Mouse (Mus musculus) neutrophil, adult 5-6 weeks (primary cell): ENCODE measurements around the gene Ssh3. TPM values are rescaled to one million over a fixed set of nuclear protein-coding genes. Genes with fewer than 3 reads are reported as not detected.

Source experiments
- ATAC-seq: fragments of 151-379, 151-347 bp; 2 replicates; pipeline ENCODE4 v1.8.0; 2017; ENCODE audit warnings: mild to moderate bottlenecking, moderate TSS enrichment; ENCODE audit not compliant: insufficient number of reproducible peaks, poor library complexity, low FRiP score, severe bottlenecking; ENCODE audit errors: extremely low read depth
- total RNA-seq: library from RNA; stranded (forward); fragments of 200-1000 nt; gene quantifications from 2 replicates; pipeline ENCODE4 v1.2.3, GENCODE M21; 2017

Gene Ssh3
- total RNA-seq, 1 experiment from 2014 or later: 48.0 TPM

GRCm38 (mm10) chr19:4222165-4222564, 46.8 kb downstream of the Ssh3 start:
- ATAC-seq: peak; percentile 7; the same call in 1 of the 2 replicates

- ATAC-seq: no peak
Observed at GRCm38 (mm10) chr19:4220957-4221743, 47.8 kb downstream of the Ssh3 start.

GRCm38 (mm10) chr19:4220416-4220815, 48.6 kb downstream of the Ssh3 start:
- no peak for ATAC-seq

GRCm38 (mm10) chr19:4219943-4220342, 49.0 kb downstream of the Ssh3 start:
- ATAC-seq: no peak

- ATAC-seq: peak; percentile 31; the same call in 1 of the 2 replicates
Observed at GRCm38 (mm10) chr19:4218784-4219183, 50.2 kb downstream of the Ssh3 start.

- no peak for ATAC-seq
Observed at GRCm38 (mm10) chr19:4218293-4218692, 50.7 kb downstream of the Ssh3 start.

GRCm38 (mm10) chr19:4217855-4218254, 51.1 kb downstream of the Ssh3 start:
- ATAC-seq: no peak

- ATAC-seq: no peak
Observed at GRCm38 (mm10) chr19:4217140-4217539, 51.8 kb downstream of the Ssh3 start.

GRCm38 (mm10) chr19:4216041-4216685, 52.8 kb downstream of the Ssh3 start:
- no peak for ATAC-seq

- ATAC-seq: no peak
Observed at GRCm38 (mm10) chr19:4215451-4215840, 53.5 kb downstream of the Ssh3 start.

- ATAC-seq: no peak
Observed at GRCm38 (mm10) chr19:4214771-4215450, 54.1 kb downstream of the Ssh3 start.

GRCm38 (mm10) chr19:4214071-4214770, 54.8 kb downstream of the Ssh3 start, which contains the start of the genes Clcf1 and AC109138.7:
Clcf1 (plus strand) TSS chr19:4214238.
AC109138.7 (plus strand) TSS chr19:4214357.
- ATAC-seq: peak; percentile 61

GRCm38 (mm10) chr19:4213524-4213974, 55.4 kb downstream of the Ssh3 start:
- ATAC-seq: no peak

- no peak for ATAC-seq
Observed at GRCm38 (mm10) chr19:4211891-4212588, 56.9 kb downstream of the Ssh3 start.

Other genes with a start within 250 kb of the Ssh3 start
- 53.2 and 68.1 TPM in 2 replicates for gene Gstp1, start 231.2 kb downstream of the Ssh3 start, total RNA-seq
- gene Gstp2, start 223.2 kb downstream of the Ssh3 start, total RNA-seq: 1.4 TPM in 1 of 2 replicates, not detected in the other
- gene Gstp3, start 209.6 kb downstream of the Ssh3 start, total RNA-seq: 22.6 and 23.6 TPM in 2 replicates
- gene Cabp2, start 187.6 kb downstream of the Ssh3 start, total RNA-seq: not detected in 2 replicates
- gene Cdk2ap2, start 172.0 kb downstream of the Ssh3 start, total RNA-seq: 202 and 205 TPM in 2 replicates
- gene Pitpnm1, start 169.2 kb downstream of the Ssh3 start, total RNA-seq: 115 and 132 TPM in 2 replicates
- 53.9 and 61.6 TPM in 2 replicates for gene Aip, start 143.3 kb downstream of the Ssh3 start, total RNA-seq
- gene Gpr152, start 129.4 kb downstream of the Ssh3 start, total RNA-seq: 0.12 and 0.23 TPM in 2 replicates
- 0.25 and 0.93 TPM in 2 replicates for gene Cabp4, start 125.1 kb downstream of the Ssh3 start, total RNA-seq
- 134 and 152 TPM in 2 replicates for gene Coro1b, start 120.6 kb downstream of the Ssh3 start, total RNA-seq
- 227 and 252 TPM in 2 replicates for gene Ptprcap, start 115.6 kb downstream of the Ssh3 start, total RNA-seq
- gene Rps6kb2, start 105.8 kb downstream of the Ssh3 start, total RNA-seq: 34.0 and 45.2 TPM in 2 replicates
- gene Carns1, start 93.7 kb downstream of the Ssh3 start, total RNA-seq: 95.9 and 99.3 TPM in 2 replicates
- 231 and 269 TPM in 2 replicates for gene Tbc1d10c, start 77.9 kb downstream of the Ssh3 start, total RNA-seq
- 535 and 541 TPM in 2 replicates for gene Ppp1ca, start 77.1 kb downstream of the Ssh3 start, total RNA-seq
- 35.1 and 44.3 TPM in 2 replicates for gene Rad9a, start 67.5 kb downstream of the Ssh3 start, total RNA-seq
- gene Clcf1, start 54.9 kb downstream of the Ssh3 start, total RNA-seq: 52.0 and 61.9 TPM in 2 replicates
- not detected in 2 replicates for gene AC109138.7, start 54.8 kb downstream of the Ssh3 start, total RNA-seq
- gene Pold4, start 37.3 kb downstream of the Ssh3 start, total RNA-seq: 228 and 251 TPM in 2 replicates
- gene Ankrd13d, start 14.0 kb upstream of the Ssh3 start, total RNA-seq: 36.3 and 49.8 TPM in 2 replicates
- 692 and 849 TPM in 2 replicates for gene Grk2, start 37.0 kb upstream of the Ssh3 start, total RNA-seq
- 205 and 210 TPM in 2 replicates for gene Kdm2a, start 129.1 kb upstream of the Ssh3 start, total RNA-seq
- gene Rhod, start 170.3 kb upstream of the Ssh3 start, total RNA-seq: not detected in 2 replicates
- gene Syt12, start 208.3 kb upstream of the Ssh3 start, total RNA-seq: not detected in 2 replicates
- not detected in 2 replicates for gene 2010003K11Rik, start 229.4 kb upstream of the Ssh3 start, total RNA-seq
- gene Pcx, start 241.3 kb upstream of the Ssh3 start, total RNA-seq: 0.35 and 2.2 TPM in 2 replicates